Mouse (Mus musculus) testis, adult 2 months (tissue): ENCODE measurements around the gene Stk11ip. TPM values are rescaled to one million over a fixed set of nuclear protein-coding genes. Genes with fewer than 3 reads are reported as not detected.

Source experiments
- H3K27ac ChIP-seq: fragments of 200-500 bp; 2 replicates; pipeline ENCODE4 v1.5.1; 2012; ENCODE audit warnings: low read depth, low read length; ENCODE audit not compliant: control insufficient read depth, insufficient read depth
- H3K27me3 ChIP-seq: fragments of 200-500 bp; 2 replicates; pipeline ENCODE4 v1.6.1; 2012; ENCODE audit warnings: mild to moderate bottlenecking, low read length, moderate library complexity; ENCODE audit not compliant: control insufficient read depth, insufficient read depth
- H3K36me3 ChIP-seq: fragments of 200-500 bp; 2 replicates; pipeline ENCODE4 v1.6.1; 2012; ENCODE audit warnings: mild to moderate bottlenecking, low read length; ENCODE audit not compliant: control insufficient read depth, insufficient read depth
- H3K4me1 ChIP-seq: fragments of 200-500 bp; 2 replicates; pipeline ENCODE4 v1.6.1; 2012; ENCODE audit warnings: low read length; ENCODE audit not compliant: control insufficient read depth, insufficient read depth
- H3K4me3 ChIP-seq: fragments of 200-500 bp; 2 replicates; pipeline ENCODE4 v1.5.1; 2012; ENCODE audit warnings: low read depth, mild to moderate bottlenecking, low read length, moderate library complexity, mixed read lengths; ENCODE audit not compliant: control insufficient read depth
- CTCF ChIP-seq: fragments of 200-500 bp; IDR thresholded peaks from 2 replicates; pipeline ENCODE4 v1.5.1; 2012; ENCODE audit warnings: low read depth, mild to moderate bottlenecking, inconsistent platforms, low read length, moderate library complexity; ENCODE audit not compliant: control insufficient read depth, insufficient read depth, insufficient replicate concordance
- POLR2A ChIP-seq: fragments of 200-500 bp; IDR thresholded peaks from 2 replicates; pipeline ENCODE4 v1.6.1; 2012; ENCODE audit warnings: low read depth, mild to moderate bottlenecking, inconsistent platforms, low read length, moderate library complexity; ENCODE audit not compliant: control insufficient read depth
- polyA plus RNA-seq: library from polyadenylated mRNA; depleted of rRNA; stranded (reverse); fragments of >200 nt; gene quantifications from 2 replicates; pipeline ENCODE4 v1.2.3, GENCODE M21; 2012; rRNA removed

Gene Stk11ip
- polyA plus RNA-seq, 1 experiment, result 24.2 TPM

- Histone ChIP-seq H3K4me1 (no peaks in the 10 kb centered on the region), H3K27ac (no peak overlapping the region), H3K27me3 (no peaks in the 10 kb centered on the region), H3K36me3 (no peaks in the 10 kb centered on the region), H3K4me3 (no peak overlapping the region)
- TF ChIP-seq POLR2A, result no peak
- no peak for TF ChIP-seq CTCF
These were observed 61.3 kb downstream of the Stk11ip start for GRCm38 (mm10) chr1:75582625-75582956.

- Histone ChIP-seq H3K27ac (no peak overlapping the region), H3K27me3 (no peaks in the 10 kb centered on the region), H3K4me1 (no peaks in the 10 kb centered on the region), H3K36me3 (no peaks in the 10 kb centered on the region), H3K4me3 (no peak overlapping the region)
- TF ChIP-seq POLR2A, result no peak
- no peak for TF ChIP-seq CTCF
These were observed 61.7 kb downstream of the Stk11ip start for GRCm38 (mm10) chr1:75583034-75583433.

- Histone ChIP-seq H3K27me3 (no peaks in the 10 kb centered on the region), H3K36me3 (no peaks in the 10 kb centered on the region), H3K4me1 (no peaks in the 10 kb centered on the region), H3K27ac (no peak overlapping the region), H3K4me3 (no peak overlapping the region)
- no peak for TF ChIP-seq POLR2A
- no peak for TF ChIP-seq CTCF
These were observed 65.5 kb downstream of the Stk11ip start for GRCm38 (mm10) chr1:75586791-75587190.

Other genes starting within 250 kb of the Stk11ip start
- 0.20 TPM in 1 of 2 replicates, not detected in the other for gene Resp18, start 243.1 kb upstream of the Stk11ip start, polyA plus RNA-seq
- gene Dnpep, start 203.5 kb upstream of the Stk11ip start, polyA plus RNA-seq, result 158 and 175 TPM in 2 replicates
- gene Des, start 161.2 kb upstream of the Stk11ip start, polyA plus RNA-seq, result 3.6 and 9.8 TPM in 2 replicates
- gene Speg, start 146.2 kb upstream of the Stk11ip start, polyA plus RNA-seq, result 1.4 and 5.8 TPM in 2 replicates
- 96.2 and 98.2 TPM in 2 replicates for gene Gmppa, start 85.6 kb upstream of the Stk11ip start, polyA plus RNA-seq
- 0.82 and 1.0 TPM in 2 replicates for gene Asic4, start 71.1 kb upstream of the Stk11ip start, polyA plus RNA-seq
- gene Chpf, start 42.2 kb upstream of the Stk11ip start, polyA plus RNA-seq, result 39.5 and 40.8 TPM in 2 replicates
- 7.2 and 8.9 TPM in 2 replicates for gene Tmem198, start 42.0 kb upstream of the Stk11ip start, polyA plus RNA-seq
- gene Obsl1, start 15.1 kb upstream of the Stk11ip start, polyA plus RNA-seq, result 46.0 and 47.0 TPM in 2 replicates
- gene Inha, start 14.5 kb upstream of the Stk11ip start, polyA plus RNA-seq, result 160 and 210 TPM in 2 replicates
- 19.2 and 20.6 TPM in 2 replicates for gene Slc4a3, start 24.7 kb downstream of the Stk11ip start, polyA plus RNA-seq